Mouse (Mus musculus): Measurements from ENCODE around the gene 4930453N24Rik. TPM values are rescaled to one million over a fixed set of nuclear protein-coding genes. Genes with fewer than 3 reads are reported as not detected.

The 4930453N24Rik gene
- polyA plus RNA-seq (2015; fragmentation: Nextera tagmentation; extraction: Ambion mirVana) = 7.5 and 8.2 TPM in 2 replicates

GRCm38 (mm10) chr16:64770521-64771430, at the start of gene 4930453N24Rik:
Gene 4930453N24Rik (minus strand): TSS chr16:64771161.
- WGBS (ENCODE audit: insufficient replicate concordance) = 2% methylated on average over 72 of the region's 72 CpGs
- Histone ChIP-seq H3K36me3 (replicated peaks) (peaks cover 14% of the 10 kb centered on the region), H3K9ac (peak within 1 kb of the TSS; percentile 80), H3K9me3 (replicated peaks) (no peaks in the 10 kb centered on the region), H3K4me3 (replicated peaks) (peak within 1 kb of the TSS; percentile 67), H3K27ac (replicated peaks) (peak within 1 kb of the TSS; percentile 56; the same call in 1 of the 2 replicates), H3K4me2 (peak within 1 kb of the TSS; percentile 73), H3K4me1 (replicated peaks) (peaks cover 9% of the 10 kb centered on the region), H3K27me3 (no peaks in the 10 kb centered on the region)
- peak; percentile 90 for ATAC-seq (ENCODE audit: insufficient read depth)

DNA sequence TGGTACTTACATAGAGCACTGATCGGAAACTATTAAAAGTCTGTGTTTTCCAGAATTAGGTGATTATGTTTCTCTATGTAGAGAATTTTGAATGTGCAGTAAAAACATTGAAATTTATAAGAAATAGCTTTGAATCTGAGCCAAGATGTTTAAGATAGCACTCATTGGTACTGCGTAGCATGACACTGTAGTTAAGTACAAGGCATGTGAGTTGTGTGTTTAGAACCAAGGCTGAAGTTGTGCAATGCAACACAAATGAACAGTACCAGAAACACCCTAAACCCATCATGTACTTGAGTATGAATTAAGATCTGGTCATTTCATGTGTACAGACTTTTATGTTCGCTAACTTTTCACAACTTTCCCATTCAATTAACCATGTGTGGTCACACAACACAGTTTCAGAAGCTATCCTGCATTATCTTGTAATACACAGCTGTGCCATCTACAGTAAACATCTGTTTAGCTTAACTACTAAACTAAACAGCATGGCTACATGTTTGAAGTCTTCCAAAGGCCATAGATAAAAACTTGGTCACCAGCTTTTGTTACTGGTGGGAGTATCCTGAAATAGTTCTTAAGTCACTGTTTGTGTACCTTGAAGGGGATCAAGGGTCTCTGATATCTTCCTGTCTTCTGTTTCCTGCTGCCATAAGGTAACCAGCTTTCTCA, 46.3 kb upstream of the 4930453N24Rik start:
- Histone ChIP-seq H3K36me3 (replicated peaks) (peaks cover 11% of the 10 kb centered on the region), H3K9me3 (replicated peaks) (no peaks in the 10 kb centered on the region), H3K27ac (replicated peaks) (no peak overlapping the region), H3K4me2 (no peak overlapping the region), H3K27me3 (no peaks in the 10 kb centered on the region), H3K9ac (no peak overlapping the region), H3K4me3 (replicated peaks) (no peak overlapping the region), H3K4me1 (replicated peaks) (no peaks in the 10 kb centered on the region; the same call in 1 of the 2 replicates)
- no peak for ATAC-seq (ENCODE audit: insufficient read depth)
- WGBS (ENCODE audit: insufficient replicate concordance) = 75% methylated on average over 3 of the region's 3 CpGs

- Histone ChIP-seq H3K27ac (replicated peaks) (no peak overlapping the region), H3K27me3 (no peaks in the 10 kb centered on the region), H3K4me3 (replicated peaks) (no peak overlapping the region), H3K36me3 (replicated peaks) (peaks cover 13% of the 10 kb centered on the region; the same call in 1 of the 2 replicates), H3K4me1 (replicated peaks) (no peaks in the 10 kb centered on the region), H3K9ac (no peak overlapping the region), H3K9me3 (replicated peaks) (no peaks in the 10 kb centered on the region), H3K4me2 (no peak overlapping the region)
- 81% methylated on average over 3 of the region's 3 CpGs for WGBS (ENCODE audit: insufficient replicate concordance)
- no peak for ATAC-seq (ENCODE audit: insufficient read depth)
Observed at GRCm38 (mm10) chr16:64803041-64803440, 32.1 kb upstream of the 4930453N24Rik start.

DNA sequence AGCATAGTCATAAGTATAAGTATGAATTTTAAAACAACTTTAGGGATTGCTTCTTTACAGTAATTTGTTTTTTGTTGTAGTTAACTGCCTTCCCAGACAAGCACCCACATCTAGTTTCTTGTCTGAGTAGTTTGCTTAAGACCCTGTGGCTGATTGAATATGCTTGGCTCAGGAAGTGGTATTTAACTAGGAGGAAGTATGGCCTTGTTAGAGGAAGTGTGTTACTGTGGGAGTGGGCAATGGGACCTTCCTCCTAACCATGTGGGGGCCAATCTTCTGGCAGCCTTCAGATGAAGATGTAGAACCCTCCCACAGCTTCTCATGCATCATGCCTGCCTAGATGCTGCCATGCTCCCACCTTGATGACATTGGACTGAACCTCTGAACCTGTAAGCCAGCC, 30.7 kb upstream of the 4930453N24Rik start:
- ATAC-seq (ENCODE audit: insufficient read depth) = no peak
- Histone ChIP-seq H3K9ac (no peak overlapping the region), H3K4me1 (replicated peaks) (no peaks in the 10 kb centered on the region), H3K4me2 (no peak overlapping the region), H3K36me3 (replicated peaks) (peaks cover 13% of the 10 kb centered on the region; the same call in 1 of the 2 replicates), H3K9me3 (replicated peaks) (no peaks in the 10 kb centered on the region), H3K27me3 (no peaks in the 10 kb centered on the region), H3K27ac (replicated peaks) (no peak overlapping the region), H3K4me3 (replicated peaks) (no peak overlapping the region)

DNA sequence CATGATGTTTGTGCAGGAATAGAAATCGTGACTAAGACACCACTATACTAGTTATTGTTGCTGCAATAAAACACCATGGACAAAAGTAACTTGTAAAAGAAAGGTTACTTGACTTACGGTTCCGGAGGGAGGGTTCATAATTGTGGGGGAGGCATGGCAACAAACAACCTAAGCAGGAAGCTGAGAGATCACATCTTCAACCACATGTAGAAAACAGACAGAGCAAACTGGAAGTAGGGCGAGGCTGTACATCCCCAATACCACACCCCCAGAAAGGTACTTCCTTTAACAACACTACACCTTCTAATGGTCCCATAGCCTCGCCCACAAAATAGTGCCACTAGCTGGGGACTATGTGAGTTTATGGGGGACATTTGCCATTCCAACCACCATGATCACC, 29.4 kb upstream of the 4930453N24Rik start:
- Histone ChIP-seq H3K36me3 (replicated peaks) (peaks cover 7% of the 10 kb centered on the region; the same call in 1 of the 2 replicates), H3K4me3 (replicated peaks) (no peak overlapping the region), H3K9me3 (replicated peaks) (no peaks in the 10 kb centered on the region), H3K4me2 (no peak overlapping the region), H3K27me3 (no peaks in the 10 kb centered on the region), H3K4me1 (replicated peaks) (no peaks in the 10 kb centered on the region), H3K9ac (no peak overlapping the region), H3K27ac (replicated peaks) (no peak overlapping the region)
- no peak for ATAC-seq (ENCODE audit: insufficient read depth)
- 73% methylated on average over 5 of the region's 5 CpGs for WGBS (ENCODE audit: insufficient replicate concordance)

DNA sequence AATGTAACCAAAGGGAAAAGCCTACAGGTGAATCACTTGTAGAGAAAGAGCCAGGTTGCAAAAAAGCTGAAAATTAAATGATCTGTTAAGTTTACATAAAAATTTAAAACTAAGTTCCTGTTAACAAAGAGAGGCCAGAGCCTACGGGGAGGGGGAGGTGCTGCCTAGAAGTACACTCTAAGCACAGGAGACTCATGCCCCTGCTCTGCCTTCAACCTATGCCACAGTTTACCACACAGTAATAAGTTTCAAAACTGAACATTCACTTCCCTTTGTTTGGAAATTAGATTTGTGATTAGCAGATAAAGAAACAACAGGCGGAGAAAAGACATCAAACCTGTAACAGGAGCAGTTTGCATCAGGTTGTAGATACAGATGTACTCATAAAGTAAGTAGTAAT, 23.8 kb upstream of the 4930453N24Rik start:
- Histone ChIP-seq H3K9me3 (replicated peaks) (no peaks in the 10 kb centered on the region), H3K4me2 (no peak overlapping the region), H3K4me3 (replicated peaks) (no peak overlapping the region), H3K36me3 (replicated peaks) (0 out of 2 replicates have a peak, but pooled peaks cover 2% of the 10 kb centered on the region), H3K4me1 (replicated peaks) (no peaks in the 10 kb centered on the region), H3K27me3 (no peaks in the 10 kb centered on the region), H3K27ac (replicated peaks) (no peak overlapping the region), H3K9ac (no peak overlapping the region)
- no peak for ATAC-seq (ENCODE audit: insufficient read depth)
- WGBS (ENCODE audit: insufficient replicate concordance) = 58% methylated on average over 2 of the region's 2 CpGs

DNA sequence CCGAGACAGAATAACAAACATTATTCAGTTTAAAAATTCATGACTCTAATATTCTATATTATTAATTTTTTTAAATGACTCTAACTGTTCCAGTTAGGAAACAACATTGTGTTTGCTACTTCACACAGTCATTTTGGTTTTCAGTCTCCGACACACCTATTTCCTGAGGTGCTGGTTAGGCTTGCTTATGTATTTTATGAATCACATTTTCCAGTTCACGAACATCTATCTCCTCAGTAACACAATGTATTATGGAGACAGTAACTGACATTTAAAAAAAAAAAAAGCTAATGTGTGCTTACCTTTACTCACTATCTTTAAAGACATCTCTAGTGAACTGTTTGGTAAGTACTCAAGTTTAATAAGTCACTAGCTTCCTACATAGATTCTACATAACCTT, 18.7 kb upstream of the 4930453N24Rik start:
- H3K27me3 ChIP-seq = no peaks in the 10 kb centered on the region
- H3K9ac ChIP-seq = no peak overlapping the region
- 84% methylated on average over 3 of the region's 3 CpGs for WGBS (ENCODE audit: insufficient replicate concordance)
- H3K9me3 ChIP-seq (replicated peaks) = no peaks in the 10 kb centered on the region
- no peaks in the 10 kb centered on the region for H3K4me1 ChIP-seq (replicated peaks)
- H3K4me2 ChIP-seq = no peak overlapping the region
- no peak for ATAC-seq (ENCODE audit: insufficient read depth)
- H3K27ac ChIP-seq (replicated peaks) = no peak overlapping the region
- H3K4me3 ChIP-seq (replicated peaks) = no peak overlapping the region
- H3K36me3 ChIP-seq (replicated peaks) = peaks cover 25% of the 10 kb centered on the region

DNA sequence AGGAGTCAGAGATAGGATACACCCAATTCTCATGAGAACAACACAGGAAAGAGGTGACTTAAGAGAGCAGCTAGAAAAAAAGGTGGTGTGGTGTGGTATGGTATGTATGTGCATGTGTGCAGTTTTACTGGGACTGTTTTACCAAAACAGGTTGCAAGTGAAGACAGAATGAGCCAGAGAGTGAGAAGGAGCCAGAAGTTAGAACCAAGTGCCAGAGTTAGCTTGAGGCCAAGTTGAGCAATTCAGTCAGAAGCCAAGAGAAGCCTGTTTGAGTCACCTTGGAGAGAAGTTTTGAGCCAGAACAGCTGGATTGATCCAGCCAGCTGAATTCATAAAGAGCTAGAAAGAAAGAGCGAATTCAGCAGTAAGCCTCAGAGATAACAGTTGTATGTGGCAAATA, 4.6 kb upstream of the 4930453N24Rik start:
- H3K27ac ChIP-seq (replicated peaks) = no peak overlapping the region
- WGBS (ENCODE audit: insufficient replicate concordance) = 65% methylated on average over 1 of the region's 1 CpGs
- no peak overlapping the region for H3K4me3 ChIP-seq (replicated peaks)
- no peaks in the 10 kb centered on the region for H3K36me3 ChIP-seq (replicated peaks)
- no peak for ATAC-seq (ENCODE audit: insufficient read depth)
- no peaks in the 10 kb centered on the region for H3K27me3 ChIP-seq
- no peak overlapping the region for H3K9ac ChIP-seq
- no peaks in the 10 kb centered on the region for H3K9me3 ChIP-seq (replicated peaks)
- no peak overlapping the region for H3K4me2 ChIP-seq
- H3K4me1 ChIP-seq (replicated peaks) = peaks cover 5% of the 10 kb centered on the region

DNA sequence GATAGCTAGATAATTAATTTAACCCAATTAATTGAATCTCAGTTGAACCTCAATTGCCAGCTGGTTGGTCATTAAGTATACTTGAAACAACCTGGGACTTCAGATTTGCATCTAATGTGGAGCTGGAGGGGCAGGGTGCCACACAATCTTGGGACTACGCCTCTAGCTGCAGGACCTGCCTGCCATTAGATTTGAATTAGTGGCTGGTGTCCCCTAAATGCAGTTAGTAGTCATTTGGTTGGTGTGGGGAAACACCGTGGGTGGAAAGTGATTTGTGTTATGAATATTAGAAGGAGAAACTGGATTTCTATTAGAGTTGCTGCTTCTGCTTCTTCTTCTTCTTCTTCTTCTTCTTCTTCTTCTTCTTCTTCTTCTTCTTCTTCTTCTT, 464 bp upstream of the 4930453N24Rik start:
- Histone ChIP-seq H3K4me1 (replicated peaks) (peaks cover 9% of the 10 kb centered on the region), H3K27ac (replicated peaks) (no peak overlapping the region), H3K9me3 (replicated peaks) (no peaks in the 10 kb centered on the region), H3K27me3 (no peaks in the 10 kb centered on the region), H3K9ac (no peak overlapping the region; the same call in 1 of the 2 replicates), H3K4me2 (peak overlapping the region; percentile 73), H3K36me3 (replicated peaks) (peaks cover 9% of the 10 kb centered on the region), H3K4me3 (replicated peaks) (peak overlapping the region; percentile 67)
- no peak for ATAC-seq (ENCODE audit: insufficient read depth)
- WGBS (ENCODE audit: insufficient replicate concordance) = 81% methylated on average over 2 of the region's 2 CpGs

DNA sequence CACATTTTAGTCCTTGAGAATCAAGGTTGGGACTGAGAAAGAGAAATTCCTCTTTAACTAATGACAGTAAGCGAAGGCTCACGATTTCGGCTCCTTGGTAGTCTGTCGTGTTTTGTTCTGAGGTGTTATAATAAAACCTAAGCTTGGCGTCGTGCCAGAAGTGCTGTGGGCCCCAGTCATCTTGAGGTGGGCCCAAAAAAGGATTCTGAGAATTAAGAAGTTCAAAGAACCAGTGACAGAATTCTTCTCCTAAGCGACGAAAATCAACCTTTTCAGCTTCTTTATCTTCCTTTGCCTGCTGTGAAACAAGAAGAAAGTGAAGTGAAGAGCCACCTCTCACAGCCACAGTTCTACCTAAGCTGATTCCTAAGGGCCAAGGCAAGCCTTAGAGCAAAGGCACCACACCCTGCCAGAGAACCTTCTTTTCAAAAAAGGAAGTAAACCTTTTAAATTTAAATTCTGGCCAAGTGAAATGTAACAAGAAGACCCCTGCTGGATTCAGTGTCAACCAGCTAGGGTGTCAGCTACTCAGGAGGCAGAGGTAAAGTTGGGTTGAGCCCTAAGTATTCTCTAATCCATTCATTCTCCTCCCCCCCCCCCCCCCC, 4.2 kb downstream of the 4930453N24Rik start:
- 80% methylated on average over 8 of the region's 8 CpGs for WGBS (ENCODE audit: insufficient replicate concordance)
- no peak overlapping the region for H3K4me2 ChIP-seq
- peaks cover 43% of the 10 kb centered on the region for H3K36me3 ChIP-seq (replicated peaks)
- no peak overlapping the region for H3K9ac ChIP-seq
- no peak overlapping the region for H3K4me3 ChIP-seq (replicated peaks)
- ATAC-seq (ENCODE audit: insufficient read depth) = no peak
- H3K27ac ChIP-seq (replicated peaks) = no peak overlapping the region
- H3K27me3 ChIP-seq = no peaks in the 10 kb centered on the region
- no peaks in the 10 kb centered on the region for H3K9me3 ChIP-seq (replicated peaks)
- H3K4me1 ChIP-seq (replicated peaks) = peaks cover 9% of the 10 kb centered on the region

DNA sequence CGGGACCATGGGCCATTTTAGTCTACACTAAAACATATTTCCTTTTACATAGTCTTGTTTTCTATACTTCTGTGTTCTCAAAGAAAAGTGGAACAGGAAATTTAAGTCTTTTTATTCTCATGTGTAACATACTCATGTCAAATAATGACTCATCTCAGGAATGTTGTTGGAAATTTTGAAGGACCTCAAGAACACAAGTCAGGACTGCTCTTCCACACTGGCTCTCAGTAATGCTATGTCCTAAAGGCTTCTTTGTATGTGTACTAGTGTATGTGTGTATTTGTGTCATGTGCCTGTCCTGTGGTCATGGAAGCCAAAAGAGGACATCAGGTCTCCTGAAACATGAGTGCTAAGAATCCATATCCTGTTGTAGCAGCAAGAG, 11.7 kb downstream of the 4930453N24Rik start:
- H3K9ac ChIP-seq = no peak overlapping the region
- H3K4me3 ChIP-seq (replicated peaks) = no peak overlapping the region
- no peaks in the 10 kb centered on the region for H3K4me1 ChIP-seq (replicated peaks)
- H3K4me2 ChIP-seq = no peak overlapping the region
- no peak for ATAC-seq (ENCODE audit: insufficient read depth)
- 27% methylated on average over 1 of the region's 1 CpGs for WGBS (ENCODE audit: insufficient replicate concordance)
- peaks cover 17% of the 10 kb centered on the region for H3K36me3 ChIP-seq (replicated peaks)
- no peaks in the 10 kb centered on the region for H3K9me3 ChIP-seq (replicated peaks)
- H3K27ac ChIP-seq (replicated peaks) = no peak overlapping the region
- H3K27me3 ChIP-seq = no peaks in the 10 kb centered on the region
